Mouse (Mus musculus): ENCODE measurements around the gene Psmc3. TPM values are rescaled to one million over a fixed set of nuclear protein-coding genes. Genes with fewer than 3 reads are reported as not detected.

Gene Psmc3
- polyA plus RNA-seq (2012; rRNA removed) = 256 and 367 TPM in 2 replicates

DNA sequence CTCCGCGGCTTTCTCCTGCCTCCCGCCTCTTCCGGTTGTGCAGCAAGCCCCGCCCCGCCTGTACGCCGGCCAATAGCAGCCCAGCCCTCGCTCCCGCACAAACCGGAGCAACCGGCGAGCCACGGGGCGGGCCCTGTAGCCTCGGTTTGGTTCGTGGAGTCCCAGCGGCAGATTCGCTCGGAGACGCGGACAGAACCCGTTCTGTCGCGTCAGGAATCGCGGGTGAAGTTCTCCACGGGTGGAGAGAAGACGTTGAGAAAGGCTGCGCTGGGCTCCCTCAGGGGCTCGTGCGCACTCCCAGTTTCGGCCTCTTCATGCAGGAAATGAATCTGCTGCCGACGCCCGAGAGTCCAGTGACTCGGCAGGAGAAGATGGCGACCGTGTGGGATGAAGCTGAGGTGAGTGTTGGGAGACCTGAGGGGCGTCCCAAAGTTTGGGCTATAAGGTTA, at the start of gene Psmc3:
TSS of gene Psmc3 (plus strand) at position 76 of the 449 bp plus-strand sequence.

DNA sequence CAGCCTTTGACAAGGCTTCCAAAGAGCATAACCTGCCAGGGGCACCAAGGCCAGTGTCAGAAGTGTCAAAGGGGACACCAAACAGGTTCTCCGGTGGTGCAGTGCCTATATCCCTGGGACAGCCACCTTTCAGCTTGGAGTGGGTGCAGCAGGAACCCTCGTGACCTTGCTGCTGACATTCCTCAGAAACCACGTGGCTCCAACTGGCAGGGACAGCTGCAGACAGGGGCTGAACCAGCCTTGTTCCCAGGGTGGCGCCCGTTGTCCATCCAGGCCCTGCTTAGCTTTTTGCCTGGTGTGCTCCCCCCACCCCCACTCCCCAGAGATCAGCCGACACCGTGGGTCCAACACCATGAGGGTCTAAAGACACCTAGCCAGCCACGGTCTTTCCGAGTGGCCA, 18.4 kb upstream of the Psmc3 start, which contains the start of gene Rapsn:
TSS of gene Rapsn (plus strand) at position 236 of the 400 bp plus-strand sequence.

DNA sequence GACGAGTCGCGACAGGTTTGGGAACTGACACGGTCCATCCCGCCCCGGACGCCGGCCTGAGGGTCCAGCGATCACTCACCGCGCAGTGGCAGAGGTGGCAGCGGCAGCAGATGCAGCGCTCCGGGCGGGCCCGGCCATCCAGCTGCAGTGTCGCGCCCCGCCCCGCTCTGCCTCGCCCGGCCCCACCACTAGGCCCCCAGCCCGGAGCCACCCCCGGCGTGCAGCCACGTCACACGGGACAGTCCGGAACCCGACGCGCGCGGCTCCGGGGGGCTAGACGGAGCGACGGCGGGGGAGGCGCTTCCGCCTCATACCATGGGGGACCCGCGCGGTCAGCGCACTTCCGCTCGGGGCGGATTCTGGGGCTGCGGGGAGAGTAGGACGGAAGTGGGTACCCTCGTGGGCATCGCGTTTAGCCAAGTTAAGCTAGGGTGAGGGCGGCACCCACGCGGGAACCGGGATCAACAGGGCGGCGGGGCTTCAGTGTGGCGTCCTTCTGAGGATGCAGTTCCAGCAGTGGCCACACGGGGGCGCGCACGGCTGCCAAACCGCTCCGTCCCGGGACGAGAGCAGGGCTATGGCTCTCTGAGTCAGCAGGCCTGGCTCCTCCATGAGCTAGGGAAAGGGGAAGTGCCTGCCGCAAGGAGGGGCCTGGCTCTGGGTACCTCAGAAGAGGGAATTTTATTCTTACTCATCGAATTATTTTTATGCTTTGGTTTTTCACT, 16.4 kb downstream of the Psmc3 start, which contains the start of gene Slc39a13:
TSS of gene Slc39a13 (minus strand) at position 342 of the 725 bp plus-strand sequence.

DNA sequence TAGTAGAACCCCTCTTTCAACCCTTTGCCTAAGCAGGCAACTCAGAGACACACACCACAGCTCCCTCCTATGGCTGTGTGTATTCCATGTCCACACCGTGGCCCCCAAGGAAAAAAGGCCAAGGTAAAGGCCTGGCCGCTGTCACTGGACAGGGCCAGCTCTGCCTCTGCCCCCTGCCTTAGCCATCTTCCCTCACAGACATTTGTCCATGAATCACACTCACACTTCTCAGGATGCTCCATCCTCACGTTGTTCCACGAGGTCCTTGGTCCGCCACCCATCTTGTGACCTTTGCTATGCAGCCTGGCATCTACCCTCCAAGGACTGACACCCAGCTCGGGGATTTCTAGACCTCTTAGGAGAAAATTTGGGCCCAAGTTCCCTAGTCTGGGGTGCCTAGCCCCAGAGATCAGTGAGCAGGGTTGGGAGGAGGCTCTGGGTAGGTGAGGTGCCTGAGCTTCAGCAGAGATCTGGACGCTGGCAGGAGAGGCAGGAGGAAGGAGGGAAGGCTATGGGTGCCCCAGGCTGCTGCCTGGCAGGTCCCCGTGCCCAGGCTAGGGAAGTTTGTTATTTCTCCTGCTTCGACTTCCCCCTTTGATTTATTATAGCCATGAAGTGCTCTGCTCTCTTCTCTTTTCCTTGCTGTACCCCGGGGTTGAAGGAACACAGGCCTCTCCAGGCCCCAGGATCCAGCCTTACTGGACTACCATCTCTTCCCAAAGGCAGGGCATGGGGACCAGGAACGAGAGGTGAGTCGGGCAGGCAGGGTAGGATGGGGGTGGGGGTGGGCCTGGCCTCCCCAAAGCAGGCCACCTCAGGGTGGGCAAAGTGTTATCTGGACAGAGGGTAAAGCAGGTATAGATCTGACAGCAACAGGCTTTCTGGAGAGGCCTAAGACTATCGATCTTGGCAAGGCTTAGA, 28.2 kb downstream of the Psmc3 start, which contains the start of gene Spi1:
TSS of gene Spi1 (plus strand) at position 616 of the 921 bp plus-strand sequence.

Other genes starting within 250 kb of the Psmc3 start
- gene Mtch2, start 206.9 kb upstream of the Psmc3 start, polyA plus RNA-seq (2012; rRNA removed) = 166 and 184 TPM in 2 replicates
- 12.7 and 16.8 TPM in 2 replicates for gene C1qtnf4, start 168.1 kb upstream of the Psmc3 start, polyA plus RNA-seq (2012; rRNA removed)
- 27.0 and 36.5 TPM in 2 replicates for gene Kbtbd4, start 149.3 kb upstream of the Psmc3 start, polyA plus RNA-seq (2012; rRNA removed)
- gene Ndufs3, start 149.2 kb upstream of the Psmc3 start, polyA plus RNA-seq (2012; rRNA removed) = 142 and 152 TPM in 2 replicates
- gene Celf1, start 113.6 kb upstream of the Psmc3 start, polyA plus RNA-seq (2012; rRNA removed) = 123 and 128 TPM in 2 replicates
- gene Rapsn, start 18.4 kb upstream of the Psmc3 start, polyA plus RNA-seq (2012; rRNA removed) = 1.1 and 4.6 TPM in 2 replicates
- gene Slc39a13, start 16.4 kb downstream of the Psmc3 start, polyA plus RNA-seq (2012; rRNA removed) = 25.8 and 37.7 TPM in 2 replicates
- gene Spi1, start 28.4 kb downstream of the Psmc3 start, polyA plus RNA-seq (2012; rRNA removed) = 3.5 and 4.8 TPM in 2 replicates
- gene Mybpc3, start 64.1 kb downstream of the Psmc3 start, polyA plus RNA-seq (2012; rRNA removed) = 8.5 and 12.8 TPM in 2 replicates
- gene Madd, start 129.8 kb downstream of the Psmc3 start, polyA plus RNA-seq (2012; rRNA removed) = 37.2 and 58.5 TPM in 2 replicates
- 3.1 TPM in 2 replicates for gene Nr1h3, start 148.8 kb downstream of the Psmc3 start, polyA plus RNA-seq (2012; rRNA removed)
- gene Acp2, start 148.9 kb downstream of the Psmc3 start, polyA plus RNA-seq (2012; rRNA removed) = 20.4 and 35.5 TPM in 2 replicates
- 14.6 and 23.9 TPM in 2 replicates for gene Ddb2, start 183.0 kb downstream of the Psmc3 start, polyA plus RNA-seq (2012; rRNA removed)
- gene Pacsin3, start 201.9 kb downstream of the Psmc3 start, polyA plus RNA-seq (2012; rRNA removed) = 33.8 and 60.3 TPM in 2 replicates
- gene Arfgap2, start 211.0 kb downstream of the Psmc3 start, polyA plus RNA-seq (2012; rRNA removed) = 52.3 and 71.9 TPM in 2 replicates